Mouse (Mus musculus) E14TG2a.4 (cell line): ENCODE data around the gene Pde4d.

ENCODE experiments used
- CTCF ChIP-seq: conservative IDR thresholded peaks from 2 replicates; pipeline ENCODE4 v1.5.1; 2014; ENCODE audit warnings: low read length
- NANOG ChIP-seq: IDR thresholded peaks from 2 replicates; pipeline ENCODE4 v1.6.1; 2014; ENCODE audit warnings: borderline replicate concordance, low read length, mixed read lengths
- POU5F1 ChIP-seq: IDR thresholded peaks from 2 replicates; pipeline ENCODE4 v1.6.1; 2014; ENCODE audit warnings: low read length, borderline replicate concordance

- TF ChIP-seq CTCF (no peak), NANOG (no peak), POU5F1 (no peak)
Measured at GRCm38 (mm10) chr13:109096654-109097053, 646.9 kb downstream of the Pde4d start.
